Mouse (Mus musculus) forebrain, embryonic 16.5 days (tissue): Measurements from ENCODE around the gene Fcer2a. TPM values are rescaled to one million over a fixed set of nuclear protein-coding genes. Genes with fewer than 3 reads are reported as not detected.

Experiments
- ATAC-seq: fragments of 200-750 bp; cut with Nextera tagmentation; 2 replicates; pipeline ENCODE4 v1.8.0; 2017; ENCODE audit warnings: mild to moderate bottlenecking, moderate library complexity
- H3K27ac ChIP-seq: fragments of 300-500 bp; sonication (generic); 2 replicates; pipeline ENCODE4 v1.5.1; 2014; ENCODE audit warnings: low read length, control low read depth
- H3K27me3 ChIP-seq: fragments of 300-500 bp; sonication (generic); replicated peaks from 2 replicates; pipeline ENCODE4 v1.6.1; 2014; ENCODE audit warnings: low read length; ENCODE audit not compliant: control insufficient read depth, insufficient read depth
- H3K36me3 ChIP-seq: fragments of 300-500 bp; sonication (generic); 2 replicates; pipeline ENCODE4 v1.6.1; 2014; ENCODE audit not compliant: control insufficient read depth, insufficient read depth
- H3K4me1 ChIP-seq: fragments of 300-500 bp; sonication (generic); replicated peaks from 2 replicates; pipeline ENCODE4 v1.6.1; 2014; ENCODE audit warnings: low read length; ENCODE audit not compliant: control insufficient read depth, insufficient read depth
- H3K4me2 ChIP-seq: fragments of 300-500 bp; sonication (generic); 2 replicates; pipeline ENCODE4 v1.6.1; 2014; ENCODE audit warnings: mild to moderate bottlenecking, low read length, control low read depth
- H3K4me3 ChIP-seq: fragments of 300-500 bp; sonication (generic); replicated peaks from 2 replicates; pipeline ENCODE4 v1.5.1; 2014; ENCODE audit warnings: mild to moderate bottlenecking, low read length, control low read depth
- H3K9ac ChIP-seq: fragments of 300-500 bp; sonication (generic); replicated peaks from 2 replicates; pipeline ENCODE4 v1.6.1; 2014; ENCODE audit warnings: low read depth, low read length, control low read depth
- H3K9me3 ChIP-seq: fragments of 300-500 bp; sonication (generic); 2 replicates; pipeline ENCODE4 v1.6.1; 2016; ENCODE audit warnings: low read length; ENCODE audit not compliant: control insufficient read depth
- WGBS: fragments of 180-500 bp; shearing (Covaris S2); extraction: QIAGEN DNeasy Blood & Tissue Kit; methylation state at CpG from one replicate; pipeline ENCODE4 v1.1.7; 2014; 5-methylcytosine and 5-hydroxymethylcytosine counted together
- polyA plus RNA-seq: library from polyadenylated mRNA; unstranded; fragments of >200 nt; fragmentation: Nextera tagmentation; extraction: Ambion mirVana; gene quantifications from 2 replicates; pipeline ENCODE4 v1.2.1, GENCODE M21; 2015

Gene Fcer2a
- 0.25 and 0.30 TPM in 2 replicates for polyA plus RNA-seq

GRCm38 (mm10) chr8:3694121-3694520, at the start of gene Fcer2a:
Gene Fcer2a (minus strand): TSS chr8:3694175.
- WGBS = 86% methylated on average over 3 of the region's 3 CpGs
- no peaks in the 10 kb centered on the region for H3K4me1 ChIP-seq
- H3K27me3 ChIP-seq = no peaks in the 10 kb centered on the region
- no peak within 1 kb of the TSS for H3K27ac ChIP-seq
- no peaks in the 10 kb centered on the region for H3K36me3 ChIP-seq
- H3K9me3 ChIP-seq = no peaks in the 10 kb centered on the region
- H3K9ac ChIP-seq = no peak within 1 kb of the TSS
- no peak within 1 kb of the TSS for H3K4me2 ChIP-seq
- no peak within 1 kb of the TSS for H3K4me3 ChIP-seq
- no peak for ATAC-seq

DNA sequence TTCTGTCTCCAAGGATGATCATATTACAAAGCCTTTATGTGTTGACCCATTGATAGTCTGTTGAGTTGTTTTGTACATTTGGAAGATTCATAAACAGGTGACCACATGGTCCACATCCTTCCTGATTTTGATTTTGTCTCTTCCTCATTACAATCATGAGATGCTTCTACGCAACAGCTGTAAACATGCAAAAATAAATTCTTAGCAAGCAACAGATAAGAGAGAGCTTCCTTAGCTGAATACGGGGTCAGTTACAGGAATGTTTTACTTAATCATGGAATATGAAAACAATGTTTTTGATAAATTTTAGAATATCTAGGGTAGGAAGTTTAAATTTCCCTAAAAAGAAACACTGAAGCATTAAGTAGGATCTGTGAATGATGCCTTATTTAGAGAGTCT, 43.0 kb upstream of the Fcer2a start:
- no peak overlapping the region for H3K4me2 ChIP-seq
- 92% methylated on average over 2 of the region's 2 CpGs for WGBS
- ATAC-seq = no peak

GRCm38 (mm10) chr8:3735599-3735998, 41.6 kb upstream of the Fcer2a start:
- H3K4me2 ChIP-seq = no peak overlapping the region
- no peaks in the 10 kb centered on the region for H3K36me3 ChIP-seq
- no peak overlapping the region for H3K4me3 ChIP-seq
- H3K9me3 ChIP-seq = no peaks in the 10 kb centered on the region
- H3K9ac ChIP-seq = no peak overlapping the region
- 94% methylated on average over 2 of the region's 2 CpGs for WGBS
- no peak overlapping the region for H3K27ac ChIP-seq
- ATAC-seq = no peak
- H3K4me1 ChIP-seq = no peaks in the 10 kb centered on the region
- no peaks in the 10 kb centered on the region for H3K27me3 ChIP-seq

More for the DNA sequence above, 43.0 kb upstream of the Fcer2a start:
- Histone ChIP-seq H3K4me1 (no peaks in the 10 kb centered on the region), H3K9me3 (no peaks in the 10 kb centered on the region), H3K27me3 (no peaks in the 10 kb centered on the region), H3K27ac (no peak overlapping the region), H3K4me3 (no peak overlapping the region), H3K9ac (no peak overlapping the region), H3K36me3 (no peaks in the 10 kb centered on the region)

DNA sequence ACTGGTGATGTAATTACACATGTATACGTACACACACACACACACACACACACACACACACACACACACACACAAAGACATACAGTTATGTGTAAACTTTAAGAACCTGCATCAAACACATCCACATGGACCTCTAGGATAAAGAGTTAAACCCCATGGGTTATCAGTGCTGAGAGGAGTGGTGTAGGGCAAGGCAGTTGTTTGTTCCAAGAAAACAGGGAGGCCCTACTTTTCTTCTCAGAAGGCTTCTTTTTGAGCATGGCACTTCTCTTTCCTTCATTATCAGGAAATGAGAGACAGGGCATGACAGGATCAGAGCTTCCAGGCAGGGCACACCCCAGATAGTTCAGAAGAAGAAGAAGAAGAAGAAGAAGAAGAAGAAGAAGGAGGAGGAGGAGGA, 40.1 kb upstream of the Fcer2a start:
- H3K4me1 ChIP-seq = no peaks in the 10 kb centered on the region
- ATAC-seq = no peak
- H3K4me3 ChIP-seq = no peak overlapping the region
- no peaks in the 10 kb centered on the region for H3K36me3 ChIP-seq
- no peak overlapping the region for H3K4me2 ChIP-seq
- no peak overlapping the region for H3K27ac ChIP-seq
- H3K27me3 ChIP-seq = no peaks in the 10 kb centered on the region
- no peaks in the 10 kb centered on the region for H3K9me3 ChIP-seq
- no peak overlapping the region for H3K9ac ChIP-seq
- WGBS = 41% methylated on average over 1 of the region's 1 CpGs

DNA sequence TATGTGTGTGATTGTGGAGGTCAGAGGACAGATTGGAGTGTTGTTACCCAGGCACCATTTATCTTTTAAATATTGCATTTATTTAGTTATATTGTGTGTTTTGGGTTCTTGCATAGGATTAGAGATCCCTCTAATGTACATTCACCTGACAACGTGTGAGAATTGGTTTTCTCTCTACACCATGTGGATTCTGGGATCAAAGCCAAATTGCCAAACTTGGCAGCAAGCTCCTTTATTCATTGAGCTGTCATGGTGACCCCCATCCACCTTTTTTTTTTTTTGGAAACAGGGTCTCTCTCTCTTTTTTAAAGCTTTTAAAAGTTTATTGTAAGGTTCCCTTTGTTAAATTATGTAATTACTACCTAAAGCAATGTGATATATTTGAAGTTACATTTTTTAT, 27.1 kb upstream of the Fcer2a start:
- H3K9me3 ChIP-seq = no peaks in the 10 kb centered on the region
- H3K4me3 ChIP-seq = no peak overlapping the region
- H3K4me1 ChIP-seq = no peaks in the 10 kb centered on the region; the same call in 1 of the 2 replicates
- ATAC-seq = no peak
- no peak overlapping the region for H3K4me2 ChIP-seq
- 14% methylated on average over 1 of the region's 1 CpGs for WGBS
- no peak overlapping the region for H3K27ac ChIP-seq
- no peaks in the 10 kb centered on the region for H3K27me3 ChIP-seq
- H3K9ac ChIP-seq = no peak overlapping the region
- H3K36me3 ChIP-seq = no peaks in the 10 kb centered on the region

- Histone ChIP-seq H3K27ac (no peak within 1 kb of the TSS), H3K4me3 (no peak within 1 kb of the TSS), H3K4me1 (no peaks in the 10 kb centered on the region; the same call in 1 of the 2 replicates), H3K9ac (no peak within 1 kb of the TSS), H3K36me3 (no peaks in the 10 kb centered on the region), H3K9me3 (no peaks in the 10 kb centered on the region), H3K4me2 (no peak within 1 kb of the TSS), H3K27me3 (no peaks in the 10 kb centered on the region)
- ATAC-seq = no peak
- WGBS = 74% methylated on average over 5 of the region's 5 CpGs
Observed at GRCm38 (mm10) chr8:3720551-3720950, 26.6 kb upstream of the Fcer2a start, which contains the start of gene Clec4g. Gene Clec4g (minus strand): TSS chr8:3720651.

DNA sequence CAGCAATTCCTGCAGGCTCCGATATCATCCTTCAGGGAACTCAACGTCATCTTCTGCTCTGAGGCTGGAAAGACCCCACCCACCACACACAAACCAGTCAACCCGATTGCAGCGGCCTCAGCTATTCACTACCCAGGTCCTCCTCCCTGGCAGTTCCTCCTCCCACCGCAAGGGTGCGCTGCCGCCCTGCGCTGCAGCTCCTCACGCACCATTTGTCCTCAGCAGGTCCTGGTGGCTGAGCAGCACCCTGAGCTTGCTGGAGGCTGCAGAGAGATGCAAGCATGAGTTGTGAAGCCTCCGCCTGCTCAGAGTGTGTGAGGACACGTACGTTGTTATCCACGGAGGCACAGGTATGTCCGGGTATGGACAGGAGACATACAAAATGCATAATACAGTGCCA, 24.6 kb upstream of the Fcer2a start:
- Histone ChIP-seq H3K9ac (no peak overlapping the region), H3K27ac (no peak overlapping the region), H3K27me3 (no peaks in the 10 kb centered on the region), H3K4me2 (no peak overlapping the region), H3K4me3 (no peak overlapping the region), H3K9me3 (no peaks in the 10 kb centered on the region), H3K36me3 (no peaks in the 10 kb centered on the region), H3K4me1 (no peaks in the 10 kb centered on the region; the same call in 1 of the 2 replicates)
- WGBS = 19% methylated on average over 14 of the region's 14 CpGs
- ATAC-seq = no peak

DNA sequence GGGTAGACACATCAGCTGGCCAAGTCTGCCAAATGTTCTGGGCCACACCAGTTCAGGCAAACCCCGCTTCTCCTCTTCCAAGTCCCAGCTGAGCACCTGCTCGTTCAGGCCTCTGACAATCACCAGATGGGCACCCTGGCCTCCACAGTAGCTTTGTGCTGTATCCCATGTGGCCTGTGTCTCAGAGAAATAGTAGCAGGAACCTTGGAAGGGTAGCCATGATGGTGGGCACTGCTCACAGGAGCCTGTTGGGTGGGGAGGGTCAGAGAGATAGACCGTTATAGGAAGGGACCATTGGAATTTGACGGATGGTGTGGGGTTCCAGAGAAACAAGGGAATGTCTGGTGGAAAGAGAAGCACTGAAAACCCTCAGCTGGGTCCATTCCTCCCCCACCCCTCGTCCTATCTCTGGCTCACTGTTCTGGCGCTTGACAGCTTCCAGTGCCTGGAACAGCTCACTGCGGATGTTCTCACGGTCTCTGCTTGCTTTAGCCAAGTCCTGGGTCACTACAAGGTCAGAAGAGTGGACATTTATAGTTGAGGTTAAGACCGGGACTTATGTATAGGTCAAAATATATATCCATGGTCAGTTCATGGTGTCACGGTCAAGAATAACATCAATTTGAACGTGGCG, 23.5 kb upstream of the Fcer2a start:
- 87% methylated on average over 12 of the region's 12 CpGs for WGBS
- H3K27me3 ChIP-seq = no peaks in the 10 kb centered on the region
- no peak overlapping the region for H3K9ac ChIP-seq
- no peaks in the 10 kb centered on the region; the same call in 1 of the 2 replicates for H3K4me1 ChIP-seq
- no peak overlapping the region for H3K4me2 ChIP-seq
- H3K9me3 ChIP-seq = no peaks in the 10 kb centered on the region
- H3K27ac ChIP-seq = no peak overlapping the region
- no peaks in the 10 kb centered on the region for H3K36me3 ChIP-seq
- H3K4me3 ChIP-seq = no peak overlapping the region
- no peak for ATAC-seq

DNA sequence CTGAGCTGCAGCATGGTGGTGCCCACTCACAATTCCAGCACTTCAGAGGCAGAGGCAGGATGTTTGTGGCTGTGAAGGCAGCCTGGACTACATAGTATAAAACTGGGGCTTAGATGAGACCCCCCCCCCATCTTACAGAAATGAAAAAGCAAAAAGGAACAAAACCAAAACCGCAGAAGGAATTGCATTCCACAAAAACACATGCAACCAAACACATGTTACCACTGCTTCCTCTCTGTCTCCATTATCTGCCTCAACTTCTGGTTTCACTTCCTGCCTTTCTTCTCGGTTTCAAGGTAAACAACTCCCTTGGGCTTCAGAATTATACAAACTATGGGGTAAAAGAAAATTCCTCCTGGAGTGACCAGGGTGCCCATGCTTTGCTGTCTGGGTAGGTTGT, 17.7 kb upstream of the Fcer2a start:
- no peaks in the 10 kb centered on the region for H3K27me3 ChIP-seq
- no peaks in the 10 kb centered on the region for H3K9me3 ChIP-seq
- no peak overlapping the region for H3K27ac ChIP-seq
- no peak overlapping the region for H3K4me2 ChIP-seq
- no peaks in the 10 kb centered on the region for H3K4me1 ChIP-seq
- no peak for ATAC-seq
- H3K9ac ChIP-seq = no peak overlapping the region
- no peak overlapping the region for H3K4me3 ChIP-seq
- H3K36me3 ChIP-seq = no peaks in the 10 kb centered on the region
- 67% methylated on average over 2 of the region's 2 CpGs for WGBS

DNA sequence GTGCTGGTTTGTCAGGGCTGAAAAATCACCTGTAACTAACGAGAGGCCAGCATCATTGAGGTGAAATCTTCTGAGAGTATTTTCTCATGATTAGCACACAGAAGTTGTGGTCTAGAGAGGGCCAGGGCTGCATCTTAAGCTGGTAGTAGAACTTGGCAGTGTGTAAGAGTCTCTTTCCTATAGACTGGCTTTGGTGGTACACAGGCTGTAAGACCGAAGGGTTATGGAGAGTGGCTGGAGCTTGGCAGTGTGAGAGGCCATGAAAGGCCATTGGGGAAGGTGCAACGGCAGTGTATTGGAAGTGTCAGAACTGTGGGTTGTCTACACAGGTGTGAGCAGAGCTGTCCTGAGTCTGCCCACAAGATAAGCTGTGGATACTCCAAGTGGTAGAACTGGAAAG, 16.3 kb upstream of the Fcer2a start:
- Histone ChIP-seq H3K27ac (no peak overlapping the region), H3K27me3 (no peaks in the 10 kb centered on the region), H3K4me1 (no peaks in the 10 kb centered on the region), H3K9me3 (no peaks in the 10 kb centered on the region), H3K4me3 (no peak overlapping the region), H3K36me3 (no peaks in the 10 kb centered on the region), H3K4me2 (no peak overlapping the region), H3K9ac (no peak overlapping the region)
- ATAC-seq = no peak
- WGBS = 80% methylated on average over 3 of the region's 3 CpGs
